Mouse (Mus musculus): Measurements from ENCODE around the gene Cfap221. TPM values are rescaled to one million over a fixed set of nuclear protein-coding genes. Genes with fewer than 3 reads are reported as not detected.

Cfap221 gene
- total RNA-seq, 2 experiments from 2014 or later, result 0.39 to 0.70 TPM

GRCm38 (mm10) chr1:120006844-120007790, 10.1 kb upstream of the Cfap221 start, which contains the start of gene Sctr:
TSS of gene Sctr (plus strand) at chr1:120006894.
- peak; percentile 37 for DNase-seq

- DNase-seq, result peak; percentile 41
Observed at GRCm38 (mm10) chr1:119997644-119998043, 610 bp upstream of the Cfap221 start.

GRCm38 (mm10) chr1:119986555-119986954, 10.5 kb downstream of the Cfap221 start:
- DNase-seq, result no peak

GRCm38 (mm10) chr1:119975141-119975540, 21.9 kb downstream of the Cfap221 start:
- DNase-seq, result no peak

GRCm38 (mm10) chr1:119973117-119973516, 23.9 kb downstream of the Cfap221 start:
- DNase-seq, result no peak

GRCm38 (mm10) chr1:119965804-119966514, 31.1 kb downstream of the Cfap221 start:
- DNase-seq, result no peak

- DNase-seq, result no peak
Observed at GRCm38 (mm10) chr1:119959920-119960319, 37.1 kb downstream of the Cfap221 start.

- no peak for DNase-seq
Observed at GRCm38 (mm10) chr1:119959464-119959863, 37.6 kb downstream of the Cfap221 start.

- no peak for DNase-seq
Observed at GRCm38 (mm10) chr1:119957716-119958222, 39.3 kb downstream of the Cfap221 start.

- DNase-seq, result no peak
Observed at GRCm38 (mm10) chr1:119954680-119955079, 42.4 kb downstream of the Cfap221 start.

GRCm38 (mm10) chr1:119953456-119953855, 43.6 kb downstream of the Cfap221 start:
- no peak for DNase-seq

- no peak for DNase-seq
Observed at GRCm38 (mm10) chr1:119950086-119950485, 46.9 kb downstream of the Cfap221 start.

- DNase-seq, result no peak
Observed at GRCm38 (mm10) chr1:119936861-119937260, 60.2 kb downstream of the Cfap221 start.

GRCm38 (mm10) chr1:119931421-119932150, 65.4 kb downstream of the Cfap221 start:
- DNase-seq, result no peak

GRCm38 (mm10) chr1:119929715-119930114, 67.3 kb downstream of the Cfap221 start:
- peak; percentile 19 for DNase-seq

- DNase-seq, result peak; percentile 58
Observed at GRCm38 (mm10) chr1:119919299-119919698, 77.7 kb downstream of the Cfap221 start.

GRCm38 (mm10) chr1:119916823-119917371, 80.1 kb downstream of the Cfap221 start:
- no peak for DNase-seq

- DNase-seq, result peak; percentile 98
Observed at GRCm38 (mm10) chr1:119912953-119913814, 83.8 kb downstream of the Cfap221 start, which contains the start of gene Tmem177. TSS of gene Tmem177 (minus strand) at chr1:119913208.

- no peak for DNase-seq
Observed at GRCm38 (mm10) chr1:119907206-119907748, 89.8 kb downstream of the Cfap221 start.

- no peak for DNase-seq
Observed at GRCm38 (mm10) chr1:119903231-119903620, 93.8 kb downstream of the Cfap221 start.
